Mouse (Mus musculus) thymus, adult 2 months (tissue): ENCODE data around the gene Myo18b.

Experiments used
- CTCF ChIP-seq: fragments of 200-500 bp; IDR thresholded peaks from 2 replicates; pipeline ENCODE4 v1.5.1; 2012; ENCODE audit warnings: mild to moderate bottlenecking, control low read depth, low read length, moderate library complexity, borderline replicate concordance; ENCODE audit not compliant: control insufficient read depth, poor library complexity, insufficient read depth; ENCODE audit errors: extremely low read depth
- POLR2A ChIP-seq: fragments of 200-500 bp; IDR thresholded peaks from 2 replicates; pipeline ENCODE4 v1.6.1; 2012; ENCODE audit warnings: mild to moderate bottlenecking, low read length, control low read depth, moderate library complexity; ENCODE audit not compliant: control insufficient read depth, poor library complexity, insufficient read depth; ENCODE audit errors: extremely low read depth

DNA sequence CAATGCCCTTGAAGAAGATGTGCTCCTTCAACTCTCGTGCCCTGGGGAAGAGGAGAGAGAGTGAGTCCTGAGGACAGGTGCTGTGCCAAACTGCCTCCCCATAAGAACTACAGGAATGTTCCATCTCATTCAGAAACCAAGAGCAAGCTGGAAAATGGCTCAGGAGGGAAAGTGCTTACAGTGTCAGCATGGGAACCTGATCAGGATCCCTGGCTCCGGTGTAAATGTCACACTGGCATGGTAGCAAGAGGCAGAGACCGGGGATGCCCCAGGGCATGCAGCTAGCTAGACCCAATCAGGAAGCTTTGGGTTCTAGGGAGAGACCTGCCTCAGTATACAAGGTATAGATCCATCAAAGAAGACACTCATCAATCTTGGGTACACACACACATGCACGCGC, 29.3 kb upstream of the Myo18b start:
- TF ChIP-seq CTCF (no peak), POLR2A (no peak)
